Mouse (Mus musculus): ENCODE measurements around the gene S100a6. TPM values are rescaled to one million over a fixed set of nuclear protein-coding genes. Genes with fewer than 3 reads are reported as not detected.

S100a6 gene
- polyA plus RNA-seq, 1 experiment from 2014 or later = 14.6 TPM

DNA sequence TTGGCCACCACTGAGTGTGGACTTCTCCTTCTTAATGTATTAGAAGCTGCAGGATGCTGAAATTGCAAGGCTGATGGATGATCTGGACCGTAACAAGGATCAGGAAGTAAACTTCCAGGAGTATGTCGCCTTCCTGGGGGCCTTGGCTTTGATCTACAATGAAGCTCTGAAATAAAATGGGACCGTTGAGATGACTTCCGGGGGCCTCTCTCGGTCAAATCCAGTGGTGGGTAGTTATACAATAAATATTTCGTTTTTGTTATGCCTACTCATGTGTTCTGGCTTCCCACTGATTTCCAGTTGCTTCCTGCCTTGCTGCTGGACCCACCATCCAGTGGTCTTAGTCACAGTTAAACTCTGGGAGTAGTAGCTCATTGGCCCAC, 1.5 kb downstream of the S100a6 start:
- no peak for DNase-seq (ENCODE audit: low spot score)
- WGBS = 76% methylated on average over 6 of the region's 6 CpGs

DNA sequence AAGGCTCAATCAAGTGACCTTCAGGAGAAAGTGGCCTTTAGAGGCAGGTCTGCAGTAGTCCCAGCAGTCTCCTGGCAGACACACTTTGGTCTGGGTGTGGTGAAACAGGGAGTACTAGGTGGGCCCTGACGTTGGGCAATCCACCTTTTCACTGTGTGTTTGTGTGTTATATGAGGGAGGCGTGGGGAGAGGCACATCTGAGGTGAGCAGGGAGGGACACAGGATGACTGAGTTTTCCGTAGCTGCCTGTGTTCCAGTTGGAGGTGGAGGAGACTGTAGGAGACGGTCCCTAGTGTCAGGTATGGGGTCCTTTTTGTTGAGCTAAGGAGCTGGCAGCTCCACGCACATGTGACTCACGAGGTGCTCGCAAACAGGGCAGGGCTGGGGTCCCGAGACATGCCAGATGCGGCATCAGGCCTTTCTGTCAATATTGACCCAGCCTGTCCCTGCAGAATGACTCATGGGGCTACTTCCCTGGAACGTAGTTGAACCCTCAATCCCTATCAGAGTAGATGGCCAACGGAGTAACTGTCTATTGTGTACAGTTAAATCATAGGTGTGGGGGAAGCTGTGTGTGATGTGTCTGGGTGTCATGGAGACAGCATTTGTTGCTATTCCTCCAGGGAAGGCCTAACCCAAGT, 2.0 kb downstream of the S100a6 start:
- 76% methylated on average over 11 of the region's 11 CpGs for WGBS
- ATAC-seq (replicated peaks; ENCODE audit: low FRiP score) = no peak

More for the DNA sequence above, 1.5 kb downstream of the S100a6 start:
- Histone ChIP-seq H3K27me3 (replicated peaks; ENCODE audit: control insufficient read depth, insufficient read depth, low read length) (no peaks in the 10 kb centered on the region), H3K9me3 (ENCODE audit: control insufficient read depth, low read length) (no peaks in the 10 kb centered on the region), H3K4me2 (no peak overlapping the region), H3K9ac (ENCODE audit: low read depth, low read length) (no peak overlapping the region), H3K27ac (ENCODE audit: low read depth, low read length) (no peak overlapping the region), H3K36me3 (ENCODE audit: control insufficient read depth, insufficient read depth, low read length) (no peaks in the 10 kb centered on the region), H3K4me1 (replicated peaks; ENCODE audit: control insufficient read depth, insufficient read depth, low read length) (0 out of 2 replicates have a peak, but pooled peaks cover 3% of the 10 kb centered on the region), H3K4me3 (ENCODE audit: low read depth, low read length) (no peak overlapping the region)
- no peak for ATAC-seq (replicated peaks; ENCODE audit: low FRiP score)

DNA sequence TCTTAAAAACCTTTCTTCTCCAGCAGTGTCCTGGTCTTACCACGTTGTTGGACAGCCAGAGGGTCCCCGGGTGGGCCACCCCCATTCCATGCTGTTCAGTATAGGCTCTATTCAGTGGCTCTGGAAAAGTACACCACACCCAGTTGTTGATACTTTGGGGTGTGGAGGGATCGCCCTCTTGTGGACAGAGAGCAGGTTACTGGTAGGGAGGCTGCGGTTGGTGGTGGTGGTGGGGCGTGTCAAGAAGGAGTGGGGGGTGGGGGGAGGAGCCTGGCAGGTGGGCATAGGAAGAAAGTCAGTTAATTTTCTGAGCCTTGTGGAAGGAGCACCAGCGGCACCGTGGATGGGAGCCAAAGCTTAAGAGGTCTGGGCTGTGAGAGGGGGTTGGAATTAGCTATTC, 2.7 kb downstream of the S100a6 start:
- Histone ChIP-seq H3K4me2 (no peak overlapping the region), H3K27me3 (replicated peaks; ENCODE audit: control insufficient read depth, insufficient read depth, low read length) (no peaks in the 10 kb centered on the region), H3K9ac (ENCODE audit: low read depth, low read length) (no peak overlapping the region), H3K36me3 (ENCODE audit: control insufficient read depth, insufficient read depth, low read length) (no peaks in the 10 kb centered on the region), H3K27ac (ENCODE audit: low read depth, low read length) (no peak overlapping the region), H3K4me3 (ENCODE audit: low read depth, low read length) (no peak overlapping the region), H3K4me1 (replicated peaks; ENCODE audit: control insufficient read depth, insufficient read depth, low read length) (0 out of 2 replicates have a peak, but pooled peaks cover 3% of the 10 kb centered on the region), H3K9me3 (ENCODE audit: control insufficient read depth, low read length) (no peaks in the 10 kb centered on the region)
- DNase-seq (ENCODE audit: low spot score) (peak; percentile 56), ATAC-seq (replicated peaks; ENCODE audit: low FRiP score) (peak; percentile 53)
- 9% methylated on average over 7 of the region's 7 CpGs for WGBS

More for the DNA sequence above, 2.0 kb downstream of the S100a6 start:
- H3K9me3 ChIP-seq (ENCODE audit: control insufficient read depth, low read length) = no peaks in the 10 kb centered on the region
- no peak overlapping the region for H3K4me3 ChIP-seq (ENCODE audit: low read depth, low read length)
- H3K27me3 ChIP-seq (replicated peaks; ENCODE audit: control insufficient read depth, insufficient read depth, low read length) = no peaks in the 10 kb centered on the region
- H3K36me3 ChIP-seq (ENCODE audit: control insufficient read depth, insufficient read depth, low read length) = no peaks in the 10 kb centered on the region
- DNase-seq (ENCODE audit: low spot score) = no peak
- no peak overlapping the region for H3K4me2 ChIP-seq
- 0 out of 2 replicates have a peak, but pooled peaks cover 3% of the 10 kb centered on the region for H3K4me1 ChIP-seq (replicated peaks; ENCODE audit: control insufficient read depth, insufficient read depth, low read length)
- H3K9ac ChIP-seq (ENCODE audit: low read depth, low read length) = no peak overlapping the region
- no peak overlapping the region for H3K27ac ChIP-seq (ENCODE audit: low read depth, low read length)

DNA sequence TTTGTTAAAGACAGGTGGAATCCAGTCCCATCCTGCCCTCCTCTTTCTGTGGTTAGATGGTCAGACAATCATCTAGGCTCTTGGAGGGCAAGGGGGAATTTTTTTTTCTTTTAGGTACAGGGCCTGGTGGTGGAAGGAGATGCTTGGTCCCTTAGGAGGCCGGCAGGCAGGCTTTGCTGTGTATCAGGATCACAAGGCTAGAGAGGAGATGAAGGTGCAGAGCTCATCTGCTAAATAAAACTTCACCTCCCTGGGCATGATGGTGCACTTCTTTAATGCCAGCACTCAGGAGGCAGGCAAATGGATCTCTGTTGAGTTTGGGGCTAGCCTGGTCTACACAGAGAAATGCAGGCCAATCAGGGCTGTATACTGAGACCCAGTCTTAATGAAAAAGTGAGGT, 3.2 kb downstream of the S100a6 start:
- H3K9ac ChIP-seq (ENCODE audit: low read depth, low read length) = no peak overlapping the region
- no peak overlapping the region for H3K4me2 ChIP-seq
- H3K27me3 ChIP-seq (replicated peaks; ENCODE audit: control insufficient read depth, insufficient read depth, low read length) = no peaks in the 10 kb centered on the region
- H3K9me3 ChIP-seq (ENCODE audit: control insufficient read depth, low read length) = no peaks in the 10 kb centered on the region
- ATAC-seq (replicated peaks; ENCODE audit: low FRiP score) (no peak), DNase-seq (ENCODE audit: low spot score) (no peak)
- no peaks in the 10 kb centered on the region for H3K36me3 ChIP-seq (ENCODE audit: control insufficient read depth, insufficient read depth, low read length)
- H3K27ac ChIP-seq (ENCODE audit: low read depth, low read length) = no peak overlapping the region
- H3K4me3 ChIP-seq (ENCODE audit: low read depth, low read length) = no peak overlapping the region
- WGBS = 88% methylated on average over 1 of the region's 1 CpGs
- H3K4me1 ChIP-seq (replicated peaks; ENCODE audit: control insufficient read depth, insufficient read depth, low read length) = 0 out of 2 replicates have a peak, but pooled peaks cover 3% of the 10 kb centered on the region

DNA sequence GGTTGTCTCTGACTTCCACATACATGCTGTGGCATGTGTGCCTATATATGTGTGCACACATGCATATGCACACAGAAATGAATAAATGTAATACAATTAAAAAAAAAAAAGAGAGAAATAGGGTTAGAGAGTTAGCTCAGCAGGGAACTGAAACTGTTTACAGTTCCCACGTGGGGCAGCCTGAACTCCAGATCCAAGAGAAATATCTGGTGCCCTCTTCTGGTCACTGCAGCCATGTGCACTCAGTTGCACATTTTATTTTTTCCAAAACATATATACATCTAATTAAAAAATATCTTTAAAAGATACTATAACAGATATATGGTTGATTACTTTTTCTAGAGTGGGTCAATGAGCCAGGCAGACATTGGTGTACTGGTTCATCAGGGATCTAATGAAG, 4.9 kb downstream of the S100a6 start:
- Histone ChIP-seq H3K36me3 (ENCODE audit: control insufficient read depth, insufficient read depth, low read length) (no peaks in the 10 kb centered on the region), H3K27ac (ENCODE audit: low read depth, low read length) (no peak overlapping the region), H3K4me2 (no peak overlapping the region), H3K9me3 (ENCODE audit: control insufficient read depth, low read length) (no peaks in the 10 kb centered on the region), H3K4me3 (ENCODE audit: low read depth, low read length) (no peak overlapping the region), H3K9ac (ENCODE audit: low read depth, low read length) (no peak overlapping the region), H3K27me3 (replicated peaks; ENCODE audit: control insufficient read depth, insufficient read depth, low read length) (no peaks in the 10 kb centered on the region), H3K4me1 (replicated peaks; ENCODE audit: control insufficient read depth, insufficient read depth, low read length) (0 out of 2 replicates have a peak, but pooled peaks cover 3% of the 10 kb centered on the region)
- DNase-seq (ENCODE audit: low spot score) (no peak), ATAC-seq (replicated peaks; ENCODE audit: low FRiP score) (no peak)
- WGBS = 12% methylated on average over 1 of the region's 1 CpGs

DNA sequence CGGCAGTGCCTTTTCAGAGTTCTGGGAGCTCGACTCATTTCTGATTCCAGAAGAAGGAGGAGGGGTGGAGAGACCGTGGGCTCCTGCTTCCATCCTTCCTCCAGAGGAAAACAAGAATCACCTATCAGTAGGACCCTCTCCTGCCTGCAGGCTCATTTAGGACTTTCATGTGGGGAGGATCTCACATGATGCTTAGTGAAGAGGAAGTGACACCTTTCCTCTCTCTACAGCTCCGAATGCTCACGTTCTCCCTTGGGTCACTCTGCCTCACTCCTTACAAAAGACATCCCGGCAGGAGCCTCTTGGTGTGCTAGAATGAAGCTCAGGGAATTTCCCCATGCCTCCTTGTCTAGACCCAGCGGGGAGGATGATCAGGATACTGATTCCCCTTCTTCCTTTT, 8.9 kb downstream of the S100a6 start:
- Histone ChIP-seq H3K27ac (ENCODE audit: low read depth, low read length) (no peak overlapping the region), H3K36me3 (ENCODE audit: control insufficient read depth, insufficient read depth, low read length) (no peaks in the 10 kb centered on the region), H3K4me1 (replicated peaks; ENCODE audit: control insufficient read depth, insufficient read depth, low read length) (no peaks in the 10 kb centered on the region), H3K9ac (ENCODE audit: low read depth, low read length) (no peak overlapping the region), H3K9me3 (ENCODE audit: control insufficient read depth, low read length) (no peaks in the 10 kb centered on the region), H3K27me3 (replicated peaks; ENCODE audit: control insufficient read depth, insufficient read depth, low read length) (no peaks in the 10 kb centered on the region), H3K4me2 (no peak overlapping the region), H3K4me3 (ENCODE audit: low read depth, low read length) (no peak overlapping the region)
- WGBS = 43% methylated on average over 7 of the region's 7 CpGs
- DNase-seq (ENCODE audit: low spot score) (no peak), ATAC-seq (replicated peaks; ENCODE audit: low FRiP score) (no peak)

DNA sequence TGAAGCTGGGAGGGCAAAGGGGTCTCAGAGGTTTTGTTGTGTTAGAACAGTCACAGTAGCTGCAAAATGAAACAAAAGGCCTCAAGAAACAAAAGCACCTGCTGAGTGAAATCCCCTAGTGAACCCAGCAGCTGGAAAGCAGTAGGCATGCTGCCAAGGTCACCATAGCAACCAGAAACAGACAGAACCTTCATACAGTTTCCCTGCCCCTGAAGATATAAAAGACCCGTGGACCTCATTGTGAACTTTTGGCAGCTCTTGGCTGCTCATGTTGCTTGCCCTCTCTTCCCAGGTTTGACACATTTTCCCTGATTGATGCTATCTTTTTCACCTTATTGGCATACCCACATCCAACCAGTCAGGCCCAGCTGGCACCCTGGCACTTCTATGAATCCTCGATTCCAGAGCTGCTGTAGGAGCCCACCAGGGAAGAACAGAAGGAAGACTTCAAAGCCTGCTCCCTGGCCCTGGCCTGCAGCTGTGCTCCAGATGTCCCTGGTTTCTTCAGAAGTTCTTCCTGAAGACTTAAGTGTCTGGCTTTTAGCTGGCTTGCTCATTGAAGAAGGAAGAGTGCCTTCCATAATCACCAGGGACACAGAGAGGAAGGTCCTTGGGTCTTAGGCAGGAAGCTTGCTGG, 10.9 kb downstream of the S100a6 start:
- 48% methylated on average over 2 of the region's 2 CpGs for WGBS

DNA sequence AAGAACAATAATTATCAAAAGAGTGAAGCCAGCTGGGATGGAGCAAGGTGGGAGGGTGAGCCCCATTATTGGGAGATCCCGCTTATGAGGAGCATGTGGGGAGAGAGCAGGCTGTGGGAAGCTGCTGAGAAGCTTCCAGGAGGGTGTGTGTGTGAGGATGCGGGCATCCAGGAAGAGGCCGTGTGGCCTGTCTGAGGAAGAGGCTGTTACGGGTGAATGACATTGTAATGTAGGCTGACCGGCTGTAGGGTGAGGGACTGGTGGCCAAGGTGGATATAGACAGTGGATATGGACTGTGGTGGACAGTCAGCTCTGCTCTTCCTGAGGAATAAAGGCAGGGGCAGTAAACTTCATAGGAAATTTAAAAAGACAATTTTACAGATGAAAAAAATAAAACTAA, 12.8 kb downstream of the S100a6 start:
- H3K4me2 ChIP-seq = no peak overlapping the region
- WGBS = 73% methylated on average over 5 of the region's 5 CpGs
- ATAC-seq (replicated peaks; ENCODE audit: low FRiP score) = no peak
- no peaks in the 10 kb centered on the region for H3K36me3 ChIP-seq (ENCODE audit: control insufficient read depth, insufficient read depth, low read length)
- no peaks in the 10 kb centered on the region for H3K4me1 ChIP-seq (replicated peaks; ENCODE audit: control insufficient read depth, insufficient read depth, low read length)
- H3K27ac ChIP-seq (ENCODE audit: low read depth, low read length) = no peak overlapping the region
- H3K9ac ChIP-seq (ENCODE audit: low read depth, low read length) = no peak overlapping the region
- no peak overlapping the region for H3K4me3 ChIP-seq (ENCODE audit: low read depth, low read length)
- no peak for DNase-seq (ENCODE audit: low spot score)
- no peaks in the 10 kb centered on the region for H3K9me3 ChIP-seq (ENCODE audit: control insufficient read depth, low read length)
- H3K27me3 ChIP-seq (replicated peaks; ENCODE audit: control insufficient read depth, insufficient read depth, low read length) = no peaks in the 10 kb centered on the region

More for the DNA sequence above, 10.9 kb downstream of the S100a6 start:
- ATAC-seq (replicated peaks; ENCODE audit: low FRiP score) = no peak
- Histone ChIP-seq H3K27me3 (replicated peaks; ENCODE audit: control insufficient read depth, insufficient read depth, low read length) (no peaks in the 10 kb centered on the region), H3K27ac (ENCODE audit: low read depth, low read length) (no peak overlapping the region), H3K9me3 (ENCODE audit: control insufficient read depth, low read length) (no peaks in the 10 kb centered on the region), H3K4me3 (ENCODE audit: low read depth, low read length) (no peak overlapping the region), H3K36me3 (ENCODE audit: control insufficient read depth, insufficient read depth, low read length) (no peaks in the 10 kb centered on the region), H3K9ac (ENCODE audit: low read depth, low read length) (no peak overlapping the region), H3K4me1 (replicated peaks; ENCODE audit: control insufficient read depth, insufficient read depth, low read length) (no peaks in the 10 kb centered on the region), H3K4me2 (no peak overlapping the region)
- DNase-seq (ENCODE audit: low spot score) = no peak
